Mouse (Mus musculus) liver, postnatal 0 days (tissue): Measurements from ENCODE around the gene Pik3cd.
"Not testable (repeated sequence)": the region's sequence is repeated elsewhere in the genome, so short reads cannot be mapped to it uniquely, and the experiment has no call there.

Source experiments
- CTCF ChIP-seq: sonication (generic); IDR thresholded peaks from 2 replicates; pipeline ENCODE4 v1.5.1; 2016; ENCODE audit warnings: antibody characterized with exemption, low read depth
- EP300 ChIP-seq: IDR thresholded peaks from 2 replicates; pipeline ENCODE4 v1.6.1; 2016; ENCODE audit warnings: antibody characterized with exemption, low read depth, mild to moderate bottlenecking

GRCm38 (mm10) chr4:149749663-149750015 is 47.3 kb upstream of the Pik3cd start:
- not testable (repeated sequence) for TF ChIP-seq CTCF, EP300
